Mouse (Mus musculus): ENCODE data around the gene Adcy9. TPM values are rescaled to one million over a fixed set of nuclear protein-coding genes. Genes with fewer than 3 reads are reported as not detected.

Gene Adcy9
- 3.1 and 6.9 TPM in 2 replicates for polyA plus RNA-seq (2015; fragmentation: Nextera tagmentation; extraction: Ambion mirVana)

DNA sequence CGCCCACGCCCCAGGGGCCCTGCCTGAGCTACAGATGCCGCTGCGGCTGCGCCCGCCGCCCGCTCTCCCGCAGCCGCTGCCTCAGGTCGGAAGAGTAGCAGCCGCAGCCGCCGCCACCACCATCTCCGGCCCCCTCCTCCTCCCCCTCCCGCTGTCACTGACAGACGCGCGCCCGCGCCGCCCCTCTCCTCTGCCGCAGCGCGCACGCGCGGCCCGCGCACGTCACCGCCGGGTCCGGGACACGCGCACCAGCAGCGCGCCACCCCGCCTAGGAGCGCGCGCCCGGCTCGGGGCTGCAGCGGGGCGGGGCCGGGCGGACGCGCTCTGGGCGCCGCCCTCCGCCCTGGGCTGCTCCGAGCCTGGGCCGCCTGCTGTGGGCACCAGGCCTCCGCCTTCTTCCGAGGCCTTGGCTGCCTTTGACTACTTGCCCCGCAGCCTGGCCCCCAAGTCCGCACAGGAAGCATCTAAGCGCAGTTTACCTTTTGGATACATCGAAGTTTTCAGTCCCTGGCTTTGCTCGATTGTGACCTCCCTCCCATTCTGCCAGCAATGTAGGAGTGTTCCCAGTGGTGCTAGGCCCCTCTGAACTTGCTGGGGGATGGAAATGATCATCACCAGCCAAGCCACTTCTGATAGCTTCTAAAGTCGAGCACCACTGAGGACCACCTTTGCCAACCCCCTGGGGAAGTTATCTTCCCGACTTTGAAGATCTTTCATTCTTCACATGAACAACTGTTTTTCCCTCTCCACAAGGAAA, at the start of gene Adcy9:
Gene Adcy9 (minus strand): TSS at position 201 of the 757 bp plus-strand sequence.

Other genes with a start within 250 kb of the Adcy9 start
- gene Crebbp, start 206.5 kb downstream of the Adcy9 start, polyA plus RNA-seq (2015; fragmentation: Nextera tagmentation; extraction: Ambion mirVana), result 17.4 and 19.4 TPM in 2 replicates
- 4.1 and 5.3 TPM in 2 replicates for gene Srl, start 121.3 kb upstream of the Adcy9 start, polyA plus RNA-seq (2015; fragmentation: Nextera tagmentation; extraction: Ambion mirVana)
- gene Tfap4, start 139.4 kb upstream of the Adcy9 start, polyA plus RNA-seq (2015; fragmentation: Nextera tagmentation; extraction: Ambion mirVana), result 9.4 and 9.6 TPM in 2 replicates
- 31.0 and 33.8 TPM in 2 replicates for gene Glis2, start 174.2 kb upstream of the Adcy9 start, polyA plus RNA-seq (2015; fragmentation: Nextera tagmentation; extraction: Ambion mirVana)
- gene Pam16, start 204.5 kb upstream of the Adcy9 start, polyA plus RNA-seq (2015; fragmentation: Nextera tagmentation; extraction: Ambion mirVana), result 137 and 182 TPM in 2 replicates
- gene Vasn, start 219.4 kb upstream of the Adcy9 start, polyA plus RNA-seq (2015; fragmentation: Nextera tagmentation; extraction: Ambion mirVana), result 12.7 and 21.1 TPM in 2 replicates
- gene Dnaja3, start 219.5 kb upstream of the Adcy9 start, polyA plus RNA-seq (2015; fragmentation: Nextera tagmentation; extraction: Ambion mirVana), result 37.4 and 74.1 TPM in 2 replicates